Mouse (Mus musculus) hindbrain, embryonic 11.5 days (tissue): ENCODE measurements around the gene Fbl. TPM values are rescaled to one million over a fixed set of nuclear protein-coding genes. Genes with fewer than 3 reads are reported as not detected.
"Not testable (repeated sequence)": the region's sequence is repeated elsewhere in the genome, so short reads cannot be mapped to it uniquely, and the experiment has no call there.

Experiments
- ATAC-seq: fragments of 200-750 bp; cut with Nextera tagmentation; 2 replicates; pipeline ENCODE4 v1.8.0; 2017; ENCODE audit warnings: mild to moderate bottlenecking, moderate TSS enrichment, moderate library complexity; ENCODE audit not compliant: low FRiP score
- DNase-seq: peaks from one replicate; pipeline ENCODE4 v3.0.0-alpha.2; 2015; ENCODE audit warnings: low spot score
- H3K27ac ChIP-seq: fragments of 300-500 bp; sonication (generic); 2 replicates; pipeline ENCODE4 v1.5.1; 2014; ENCODE audit warnings: mild to moderate bottlenecking, low read depth, low read length
- H3K27me3 ChIP-seq: fragments of 300-500 bp; sonication (generic); 2 replicates; pipeline ENCODE4 v1.6.1; 2014; ENCODE audit warnings: mild to moderate bottlenecking, low read length, moderate library complexity, mixed read lengths; ENCODE audit not compliant: control insufficient read depth, insufficient read depth
- H3K36me3 ChIP-seq: fragments of 300-500 bp; sonication (generic); 2 replicates; pipeline ENCODE4 v1.6.1; 2014; ENCODE audit warnings: mild to moderate bottlenecking, low read length, moderate library complexity, mixed read lengths; ENCODE audit not compliant: control insufficient read depth, insufficient read depth
- H3K4me1 ChIP-seq: fragments of 300-500 bp; sonication (generic); replicated peaks from 2 replicates; pipeline ENCODE4 v1.6.1; 2014; ENCODE audit warnings: low read length, mixed read lengths; ENCODE audit not compliant: control insufficient read depth, insufficient read depth
- H3K4me2 ChIP-seq: fragments of 300-500 bp; sonication (generic); replicated peaks from 2 replicates; pipeline ENCODE4 v1.6.1; 2014; ENCODE audit warnings: mild to moderate bottlenecking, low read depth, low read length
- H3K4me3 ChIP-seq: fragments of 300-500 bp; sonication (generic); 2 replicates; pipeline ENCODE4 v1.5.1; 2014; ENCODE audit warnings: low read depth, low read length
- H3K9ac ChIP-seq: fragments of 300-500 bp; sonication (generic); 2 replicates; pipeline ENCODE4 v1.6.1; 2014; ENCODE audit warnings: low read depth, low read length
- H3K9me3 ChIP-seq: fragments of 300-500 bp; sonication (generic); 2 replicates; pipeline ENCODE4 v1.6.1; 2016; ENCODE audit warnings: low read length; ENCODE audit not compliant: control insufficient read depth
- whole genome bisulfite sequencing: fragments of 180-500 bp; shearing (Covaris S2); extraction: QIAGEN DNeasy Blood & Tissue Kit; methylation state at CpG from one replicate; pipeline ENCODE4 v1.1.7; 2014; 5-methylcytosine and 5-hydroxymethylcytosine counted together
- polyA plus RNA-seq: library from polyadenylated mRNA; unstranded; fragments of >200 nt; fragmentation: Nextera tagmentation; extraction: Ambion mirVana; gene quantifications from 2 replicates; pipeline ENCODE4 v1.2.1, GENCODE M21; 2014

Fbl gene
- 38.3 and 45.9 TPM in 2 replicates for polyA plus RNA-seq

DNA sequence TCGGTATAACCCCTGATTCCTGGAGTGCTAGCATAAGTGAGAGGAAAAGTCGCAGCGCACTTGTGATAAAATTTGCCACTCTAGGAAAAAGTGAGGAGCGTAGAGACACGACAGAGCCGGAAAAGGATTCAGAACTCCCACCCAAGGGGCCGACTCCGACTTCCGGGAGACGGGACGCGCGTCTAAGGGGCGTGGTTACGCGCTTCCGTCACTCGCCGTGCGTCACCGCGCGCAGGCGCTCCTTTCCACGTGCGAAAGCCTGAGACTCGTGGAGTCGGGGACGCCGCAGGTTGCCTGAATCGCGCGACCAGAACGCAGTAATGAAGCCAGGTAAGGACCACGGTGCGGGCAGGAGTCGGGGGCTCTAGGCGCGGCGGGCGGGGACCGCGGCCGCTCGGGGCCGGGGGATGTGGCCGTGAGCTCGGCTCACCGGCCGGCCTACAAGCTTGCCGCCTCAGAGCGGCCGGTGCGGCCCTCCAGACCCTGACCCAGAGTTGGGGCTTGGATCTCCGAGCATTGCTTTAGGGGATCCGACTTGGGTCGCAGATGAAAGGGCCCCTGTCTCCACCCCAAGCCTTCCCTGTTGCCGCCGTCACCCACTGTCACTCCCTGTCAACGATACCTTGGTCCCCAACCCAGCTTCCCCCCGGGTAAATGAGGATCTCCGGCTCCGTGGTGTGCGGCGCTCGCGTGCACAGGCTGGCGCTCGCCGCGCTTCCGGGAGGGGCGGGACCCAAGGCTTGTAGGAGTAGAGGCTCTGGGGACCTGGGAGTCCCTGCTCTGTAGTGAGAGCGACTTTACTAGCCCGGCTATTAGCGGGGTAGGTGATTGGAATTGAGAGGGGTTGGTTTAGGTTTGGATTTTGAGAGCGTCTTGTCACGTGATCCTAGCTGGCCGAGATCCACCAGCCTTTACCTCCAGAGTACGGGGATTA, at the start of gene Fbl:
Fbl (plus strand) TSS at position 222 of the 934 bp plus-strand sequence.
- peak; percentile 97 for DNase-seq
- Histone ChIP-seq H3K4me3 (peak within 1 kb of the TSS; percentile 86), H3K27me3 (no peaks in the 10 kb centered on the region), H3K4me1 (peaks cover 5% of the 10 kb centered on the region; the same call in 1 of the 2 replicates), H3K4me2 (peak within 1 kb of the TSS; percentile 83), H3K9me3 (no peaks in the 10 kb centered on the region), H3K27ac (peak within 1 kb of the TSS; percentile 65), H3K9ac (peak within 1 kb of the TSS; percentile 74), H3K36me3 (no peaks in the 10 kb centered on the region)
- peak; percentile 92 for ATAC-seq
- WGBS: under 1% methylated on average over 77 of the region's 80 CpGs

DNA sequence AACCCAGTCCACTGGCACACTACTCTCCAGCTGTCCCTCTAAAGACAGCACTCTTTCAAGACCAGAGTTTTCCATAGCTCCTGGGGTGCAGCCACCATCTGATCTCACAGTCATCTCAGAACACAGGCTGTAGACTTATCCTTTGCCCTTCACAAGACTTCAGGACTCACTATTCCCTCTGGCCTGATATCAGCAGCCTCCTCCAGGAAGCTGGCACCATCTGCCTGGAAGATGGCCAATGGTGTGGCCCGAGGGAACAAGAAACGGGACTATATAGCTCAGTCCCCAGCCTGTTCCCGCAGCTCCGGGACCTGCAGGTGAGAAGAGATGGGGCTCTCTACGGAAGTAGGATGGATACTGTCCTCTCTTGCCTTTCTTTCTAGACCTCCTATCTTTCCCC, 40.3 kb upstream of the Fbl start, which contains the start of gene 9530053A07Rik:
9530053A07Rik (plus strand) TSS at position 301 of the 400 bp plus-strand sequence.
- Histone ChIP-seq H3K27me3 (no peaks in the 10 kb centered on the region), H3K4me3 (no peak within 1 kb of the TSS), H3K9me3 (no peaks in the 10 kb centered on the region), H3K27ac (no peak within 1 kb of the TSS), H3K36me3 (no peaks in the 10 kb centered on the region), H3K9ac (no peak within 1 kb of the TSS), H3K4me2 (no peak within 1 kb of the TSS), H3K4me1 (no peaks in the 10 kb centered on the region)
- DNase-seq (no peak), ATAC-seq (no peak)
- 88% methylated on average over 5 of the region's 5 CpGs for WGBS

DNA sequence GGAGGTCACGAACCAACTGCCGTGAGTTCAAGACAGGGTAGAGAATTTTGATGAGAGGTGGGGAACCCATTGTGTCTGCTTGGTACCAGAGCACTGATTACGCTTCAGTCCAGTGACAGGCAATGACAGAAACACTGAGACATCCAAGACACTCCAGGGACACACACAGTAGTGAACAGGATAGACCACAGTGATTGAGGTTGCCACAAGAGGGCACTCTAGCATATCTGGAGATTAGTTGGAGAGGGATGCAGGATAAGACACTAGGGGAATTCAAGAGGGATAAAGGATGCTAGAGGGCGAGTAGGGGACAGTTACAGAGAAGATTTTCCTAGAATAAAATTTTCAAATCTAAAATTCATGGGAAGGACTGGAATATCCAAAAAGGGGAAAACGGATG, 31.9 kb upstream of the Fbl start:
- peak; percentile 62 for DNase-seq
- no peaks in the 10 kb centered on the region for H3K4me1 ChIP-seq
- 58% methylated on average over 5 of the region's 5 CpGs for WGBS
- no peak for ATAC-seq
- no peak overlapping the region for H3K9ac ChIP-seq
- H3K4me3 ChIP-seq: no peak overlapping the region
- no peak overlapping the region for H3K27ac ChIP-seq
- H3K9me3 ChIP-seq: no peaks in the 10 kb centered on the region
- no peak overlapping the region for H3K4me2 ChIP-seq
- no peaks in the 10 kb centered on the region for H3K36me3 ChIP-seq
- no peaks in the 10 kb centered on the region for H3K27me3 ChIP-seq

DNA sequence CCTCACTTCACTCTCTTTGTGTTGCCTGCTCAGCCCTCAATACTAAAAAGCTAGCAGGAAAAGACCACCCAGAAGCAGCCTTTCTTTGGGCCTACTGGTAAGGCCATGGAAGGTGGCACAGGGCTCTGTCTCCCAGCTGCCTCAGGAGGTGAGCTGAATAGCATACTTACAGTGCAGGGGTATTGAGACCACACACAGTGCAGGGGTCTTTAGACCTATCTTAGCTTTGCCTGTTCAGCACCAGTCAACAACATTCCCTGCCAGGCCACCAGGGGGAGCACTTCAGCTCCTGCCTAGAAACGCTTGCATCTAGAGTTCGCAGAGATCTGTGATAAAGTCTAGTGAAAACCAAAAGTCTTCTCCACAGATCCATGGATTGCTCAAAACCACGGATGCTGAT, 21.2 kb upstream of the Fbl start:
- DNase-seq: peak; percentile 84
- Histone ChIP-seq H3K36me3 (no peaks in the 10 kb centered on the region), H3K4me1 (no peaks in the 10 kb centered on the region), H3K27me3 (no peaks in the 10 kb centered on the region), H3K9me3 (no peaks in the 10 kb centered on the region), H3K9ac (no peak overlapping the region), H3K4me3 (no peak overlapping the region), H3K27ac (no peak overlapping the region), H3K4me2 (no peak overlapping the region)
- 25% methylated on average over 3 of the region's 3 CpGs for WGBS
- peak; percentile 60 for ATAC-seq

- no peaks in the 10 kb centered on the region for H3K27me3 ChIP-seq
- H3K36me3 ChIP-seq: no peaks in the 10 kb centered on the region
- H3K4me2 ChIP-seq: no peak overlapping the region
- H3K9me3 ChIP-seq: no peaks in the 10 kb centered on the region
- DNase-seq: no peak
- ATAC-seq: no peak
- no peaks in the 10 kb centered on the region for H3K4me1 ChIP-seq
- H3K4me3 ChIP-seq: no peak overlapping the region
- no peak overlapping the region for H3K27ac ChIP-seq
- no peak overlapping the region for H3K9ac ChIP-seq
- 91% methylated on average over 1 of the region's 1 CpGs for WGBS
Observed at GRCm38 (mm10) chr7:28149841-28150240, 19.7 kb upstream of the Fbl start.

DNA sequence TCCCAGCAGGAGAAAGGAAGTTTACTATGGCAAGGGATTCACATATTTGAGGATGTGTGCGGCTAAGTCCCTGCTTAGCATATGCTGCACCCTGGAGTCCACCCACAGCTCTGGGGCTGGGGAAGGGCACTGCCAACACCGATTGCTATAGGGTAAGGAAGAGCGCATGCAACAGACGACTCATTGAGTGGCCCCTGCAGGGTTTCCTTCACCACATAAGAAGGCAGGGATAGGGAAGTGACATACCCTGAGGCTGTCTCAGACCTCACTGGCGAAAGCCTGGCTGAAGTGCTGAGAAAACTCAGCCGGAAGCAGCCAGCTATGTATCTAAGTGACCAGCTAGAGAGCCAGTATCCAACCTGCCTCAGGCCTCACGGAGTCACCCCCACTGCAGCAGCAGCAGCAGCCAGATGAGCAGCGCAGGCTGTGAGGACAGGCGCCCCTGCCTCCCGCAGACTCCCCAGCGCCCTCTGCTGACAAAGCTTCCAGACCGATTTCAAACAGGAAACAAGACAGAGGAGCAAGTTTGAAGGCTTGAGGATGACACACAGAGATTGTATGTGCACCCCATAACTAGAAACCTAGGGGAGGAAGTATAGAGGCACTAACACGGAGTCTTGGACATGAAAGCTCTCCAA, 17.8 kb upstream of the Fbl start:
- ATAC-seq (no peak), DNase-seq (peak; percentile 69)
- Histone ChIP-seq H3K4me1 (no peaks in the 10 kb centered on the region), H3K4me2 (no peak overlapping the region), H3K27me3 (no peaks in the 10 kb centered on the region), H3K9ac (no peak overlapping the region), H3K36me3 (no peaks in the 10 kb centered on the region), H3K9me3 (no peaks in the 10 kb centered on the region), H3K27ac (no peak overlapping the region), H3K4me3 (no peak overlapping the region)
- WGBS: 17% methylated on average over 13 of the region's 13 CpGs

GRCm38 (mm10) chr7:28153595-28153994, 15.9 kb upstream of the Fbl start:
- not testable (repeated sequence) for H3K27me3 ChIP-seq, H3K4me1 ChIP-seq, H3K9me3 ChIP-seq, H3K4me3 ChIP-seq, ATAC-seq, H3K4me2 ChIP-seq, H3K27ac ChIP-seq, H3K36me3 ChIP-seq, DNase-seq, H3K9ac ChIP-seq
- WGBS: 47% methylated on average over 5 of the region's 5 CpGs

DNA sequence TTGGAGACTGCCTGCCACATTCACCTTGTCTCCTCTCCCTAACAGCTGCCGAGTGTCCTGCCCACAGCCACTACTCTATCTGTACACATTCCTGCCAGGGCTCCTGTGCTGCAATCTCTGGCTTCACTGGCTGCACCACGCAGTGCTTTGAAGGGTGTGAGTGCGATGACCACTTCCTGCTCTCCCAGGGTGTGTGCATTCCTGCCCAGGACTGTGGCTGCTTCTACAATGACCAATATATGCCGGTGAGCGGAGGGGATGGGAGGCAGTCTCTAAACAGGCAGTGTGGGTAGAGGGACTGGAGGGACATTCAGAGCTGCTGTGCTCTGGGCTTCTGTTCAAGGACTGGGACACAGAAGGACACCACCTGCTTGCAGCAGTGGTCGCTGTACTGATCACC, 10.2 kb upstream of the Fbl start:
- Histone ChIP-seq H3K27ac (no peak overlapping the region), H3K4me1 (no peaks in the 10 kb centered on the region), H3K9me3 (no peaks in the 10 kb centered on the region), H3K4me3 (no peak overlapping the region), H3K4me2 (no peak overlapping the region), H3K36me3 (no peaks in the 10 kb centered on the region), H3K27me3 (no peaks in the 10 kb centered on the region), H3K9ac (no peak overlapping the region)
- 68% methylated on average over 6 of the region's 6 CpGs for WGBS
- ATAC-seq (no peak), DNase-seq (no peak)
